Mouse (Mus musculus) mesoderm, embryonic 11.5 days (tissue): ENCODE data around the gene Jpt1.
A peak's percentile ranks its signal among the peaks of the same experiment; 100 is the strongest.
"Not testable (repeated sequence)": the region's sequence is repeated elsewhere in the genome, so short reads cannot be mapped to it uniquely, and the experiment has no call there.

ENCODE experiments used
- DNase-seq: peaks from one replicate; pipeline ENCODE4 v3.0.0-alpha.2; 2012; ENCODE audit warnings: low read depth, low spot score

The Jpt1 gene

GRCm38 (mm10) chr11:115514238-115514663 lies at the start of gene Jpt1:
Gene Jpt1 (minus strand): TSS chr11:115514387.
- peak; percentile 97 for DNase-seq

- no peak for DNase-seq
Measured at GRCm38 (mm10) chr11:115563406-115563805, 49.2 kb upstream of the Jpt1 start.

- DNase-seq, result no peak
Measured at GRCm38 (mm10) chr11:115555717-115556116, 41.5 kb upstream of the Jpt1 start.

GRCm38 (mm10) chr11:115552783-115553182 lies 38.6 kb upstream of the Jpt1 start:
- DNase-seq, result no peak

- no peak for DNase-seq
Measured at GRCm38 (mm10) chr11:115543571-115543970, 29.4 kb upstream of the Jpt1 start.

GRCm38 (mm10) chr11:115538045-115538444 lies 23.9 kb upstream of the Jpt1 start:
- DNase-seq, result no peak

- DNase-seq, result no peak
Measured at GRCm38 (mm10) chr11:115536856-115537568, 22.8 kb upstream of the Jpt1 start.

- peak; percentile 99 for DNase-seq
Measured at GRCm38 (mm10) chr11:115536038-115536681, 22.0 kb upstream of the Jpt1 start, which contains the start of gene Sumo2. Gene Sumo2 (minus strand): TSS chr11:115536276.

- DNase-seq, result peak; percentile 67
Measured at GRCm38 (mm10) chr11:115535401-115536037, 21.3 kb upstream of the Jpt1 start.

GRCm38 (mm10) chr11:115534759-115535371 lies 20.7 kb upstream of the Jpt1 start:
- DNase-seq, result no peak

GRCm38 (mm10) chr11:115526446-115526845 lies 12.3 kb upstream of the Jpt1 start:
- DNase-seq, result not testable (repeated sequence)

GRCm38 (mm10) chr11:115522703-115523102 lies 8.5 kb upstream of the Jpt1 start:
- DNase-seq, result no peak

GRCm38 (mm10) chr11:115522238-115522637 lies 8.1 kb upstream of the Jpt1 start:
- DNase-seq, result no peak

- no peak for DNase-seq
Measured at GRCm38 (mm10) chr11:115521080-115521479, 6.9 kb upstream of the Jpt1 start.

GRCm38 (mm10) chr11:115520218-115520617 lies 6.0 kb upstream of the Jpt1 start:
- no peak for DNase-seq

GRCm38 (mm10) chr11:115519581-115519980 lies 5.4 kb upstream of the Jpt1 start:
- DNase-seq, result no peak

- no peak for DNase-seq
Measured at GRCm38 (mm10) chr11:115518693-115519092, 4.5 kb upstream of the Jpt1 start.

GRCm38 (mm10) chr11:115516942-115517341 lies 2.8 kb upstream of the Jpt1 start:
- DNase-seq, result no peak

GRCm38 (mm10) chr11:115515021-115515420 lies 834 bp upstream of the Jpt1 start:
- no peak for DNase-seq

GRCm38 (mm10) chr11:115513271-115514237 lies 633 bp downstream of the Jpt1 start:
- DNase-seq, result peak; percentile 66
